Mouse (Mus musculus): ENCODE results near the gene Olfr518.

Olfr518 gene

DNA sequence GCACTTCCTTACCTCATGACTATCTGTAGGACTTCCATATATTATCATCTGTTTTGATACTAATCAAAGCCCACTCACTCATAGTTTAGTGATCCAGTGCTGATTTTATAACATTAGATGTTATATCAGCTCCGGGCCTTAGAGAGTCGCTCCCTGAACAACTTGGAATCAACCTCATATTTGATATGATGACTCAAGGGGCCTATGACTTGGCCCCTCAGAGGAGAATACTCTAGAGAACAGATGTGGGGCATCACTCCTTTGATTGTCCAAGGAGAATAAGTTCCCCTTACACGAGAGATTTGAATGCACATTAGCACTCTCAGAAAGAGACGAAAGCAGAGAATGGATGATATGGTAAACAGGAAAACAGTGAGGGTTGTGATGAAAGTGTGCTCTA lies at the start of gene Olfr518:
Olfr518 (minus strand) TSS at position 101 of the 400 bp plus-strand sequence.
- in situ Hi-C loops (cut with MboI; ENCODE audit: low pct_unique_long_range_greater_than_20kb in 1 of 2, low sequenced_read_pairs in 2 of 2, unreplicated experiment in 1 of 2): no loop called here

DNA sequence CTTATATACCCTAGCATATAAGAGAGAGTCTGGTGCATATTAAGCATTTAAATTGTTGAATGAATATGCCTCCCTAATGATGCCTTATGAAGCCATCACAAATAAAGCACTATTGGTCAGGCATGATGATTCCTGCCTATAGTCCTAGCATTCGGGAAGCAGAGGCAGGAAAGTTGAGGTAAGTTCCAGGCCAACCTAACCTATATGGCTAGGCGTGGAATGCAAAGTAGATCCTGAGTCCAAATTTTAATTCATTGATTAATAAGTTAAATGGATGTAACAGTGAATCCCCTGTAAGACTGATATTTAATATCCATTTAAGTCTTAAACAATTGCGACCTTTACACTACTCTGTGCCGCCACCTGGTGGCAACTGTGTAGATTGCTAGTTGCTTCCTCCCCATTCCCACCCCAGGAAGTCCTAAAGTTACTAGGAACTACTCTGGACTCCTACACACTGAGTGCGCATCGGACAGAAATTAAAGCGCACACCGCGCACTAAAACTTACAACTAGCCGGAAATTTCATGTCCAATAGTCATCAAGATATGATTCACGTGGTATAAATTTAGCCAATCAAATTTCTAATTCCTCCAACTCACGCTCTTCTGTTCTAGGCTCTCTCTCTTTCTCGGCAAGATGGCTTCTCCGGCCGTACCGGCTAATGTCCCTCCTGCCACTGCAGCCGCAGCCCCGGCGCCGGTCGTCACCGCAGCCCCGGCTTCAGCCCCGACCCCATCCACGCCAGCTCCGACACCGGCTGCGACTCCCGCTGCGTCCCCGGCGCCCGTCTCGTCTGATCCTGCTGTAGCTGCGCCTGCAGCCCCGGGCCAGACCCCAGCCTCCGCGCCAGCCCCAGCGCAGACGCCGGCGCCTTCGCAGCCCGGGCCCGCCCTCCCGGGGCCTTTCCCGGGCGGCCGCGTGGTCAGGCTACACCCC lies 49.3 kb upstream of the Olfr518 start, which contains the start of gene Eif3f:
Eif3f (plus strand) TSS at position 624 of the 938 bp plus-strand sequence.
- in situ Hi-C loops (cut with MboI; ENCODE audit: low pct_unique_long_range_greater_than_20kb in 1 of 2, low sequenced_read_pairs in 2 of 2, unreplicated experiment in 1 of 2): no loop called here

DNA sequence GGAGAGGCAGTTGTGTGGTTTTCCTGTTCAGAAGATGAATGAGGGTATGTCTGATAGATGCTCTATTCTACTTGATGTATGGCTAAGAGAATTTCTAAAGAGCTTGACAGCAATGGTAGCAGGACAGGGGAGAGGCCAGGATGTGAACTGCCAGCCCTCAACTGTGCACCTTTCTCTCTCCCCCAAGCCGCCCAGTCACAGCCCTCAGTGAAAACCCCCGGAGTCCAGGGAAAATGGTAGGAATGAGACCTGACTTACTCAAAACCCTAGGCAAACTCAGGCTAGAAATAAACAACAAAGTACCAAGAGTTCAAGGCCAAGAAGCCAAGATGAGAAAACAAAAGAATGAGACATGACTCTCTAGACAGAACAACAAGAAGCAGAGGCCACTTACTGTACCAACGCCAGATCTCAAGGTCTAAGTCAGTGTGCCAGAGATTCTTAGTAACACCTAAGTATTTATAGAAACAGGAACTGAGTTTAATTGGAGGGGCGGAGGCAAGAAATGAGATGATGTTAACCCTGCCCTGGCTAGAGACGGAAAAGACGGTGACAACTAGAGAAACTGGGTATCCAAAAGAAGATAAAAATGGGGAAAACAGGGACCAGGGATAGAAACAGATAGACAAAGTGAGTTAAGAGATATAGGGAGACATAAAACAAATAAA lies 45.1 kb upstream of the Olfr518 start, which contains the start of gene Nlrp10:
Nlrp10 (minus strand) TSS at position 453 of the 668 bp plus-strand sequence.
- in situ Hi-C loops (cut with MboI; ENCODE audit: low pct_unique_long_range_greater_than_20kb in 1 of 2, low sequenced_read_pairs in 2 of 2, unreplicated experiment in 1 of 2): no loop called here

DNA sequence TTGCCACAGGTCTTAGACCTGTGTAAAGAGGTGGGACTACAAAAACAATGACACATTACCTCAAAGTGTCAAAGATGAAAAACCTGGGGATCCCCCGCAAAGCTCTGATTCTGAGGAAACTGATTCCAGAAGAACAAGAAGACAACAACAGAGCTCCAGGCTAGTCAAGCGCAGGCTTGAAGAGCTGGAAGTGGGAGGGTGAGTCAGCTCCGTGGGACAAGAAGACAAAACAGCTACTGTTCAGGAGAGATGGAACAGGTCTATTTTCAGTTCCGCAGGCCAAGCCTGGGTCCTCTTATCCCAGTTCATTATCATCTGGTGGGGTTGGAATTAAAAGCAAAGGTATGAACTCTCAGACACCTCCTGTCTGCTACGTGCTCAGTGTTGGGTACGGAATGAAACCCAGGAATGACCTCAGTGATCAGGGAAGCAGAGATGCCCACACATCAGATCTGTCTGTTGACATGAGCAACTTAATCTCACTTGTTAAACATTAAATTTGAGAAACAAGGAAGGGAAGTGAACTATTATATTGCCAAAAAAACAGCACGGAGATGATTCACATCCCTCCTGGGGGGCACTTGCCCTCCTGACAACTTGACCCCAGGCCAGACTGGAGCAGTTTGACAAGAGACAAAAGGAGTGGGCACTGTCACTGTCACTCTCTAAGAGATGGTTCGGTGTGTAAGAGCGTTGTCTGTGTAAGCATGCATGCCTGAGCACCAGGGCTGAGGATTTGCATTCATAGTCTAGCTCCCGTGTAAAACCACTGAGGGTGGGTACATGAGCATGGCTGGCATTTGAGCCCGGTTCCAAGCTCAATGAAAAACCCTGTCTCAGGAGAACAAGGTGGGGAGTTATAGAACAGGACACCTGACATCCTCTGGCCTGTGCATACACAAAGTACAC lies 43.7 kb upstream of the Olfr518 start:
- in situ Hi-C loops (cut with MboI; ENCODE audit: low pct_unique_long_range_greater_than_20kb in 1 of 2, low sequenced_read_pairs in 2 of 2, unreplicated experiment in 1 of 2): no loop called here

DNA sequence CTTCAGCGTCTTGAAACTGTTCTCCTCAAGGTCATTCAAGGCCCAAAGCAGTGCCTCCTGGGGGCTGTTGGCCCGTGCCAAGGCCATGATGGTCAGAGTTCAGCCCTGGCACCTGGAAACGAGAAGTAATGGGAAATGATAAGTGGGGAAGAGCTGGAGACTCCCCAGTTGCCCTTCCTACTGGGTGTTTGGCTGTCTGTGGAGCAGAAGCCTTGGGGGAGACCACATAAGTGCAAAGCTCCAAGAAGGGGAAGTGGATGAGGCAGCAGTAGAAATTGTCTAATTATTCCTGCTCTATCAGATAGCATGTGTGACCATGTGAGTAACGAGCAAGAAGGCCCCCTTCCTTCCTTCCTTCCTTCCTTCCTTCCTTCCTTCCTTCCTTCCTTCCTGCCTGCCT lies 42.2 kb upstream of the Olfr518 start:
- in situ Hi-C loops (cut with MboI; ENCODE audit: low pct_unique_long_range_greater_than_20kb in 1 of 2, low sequenced_read_pairs in 2 of 2, unreplicated experiment in 1 of 2): no loop called here

DNA sequence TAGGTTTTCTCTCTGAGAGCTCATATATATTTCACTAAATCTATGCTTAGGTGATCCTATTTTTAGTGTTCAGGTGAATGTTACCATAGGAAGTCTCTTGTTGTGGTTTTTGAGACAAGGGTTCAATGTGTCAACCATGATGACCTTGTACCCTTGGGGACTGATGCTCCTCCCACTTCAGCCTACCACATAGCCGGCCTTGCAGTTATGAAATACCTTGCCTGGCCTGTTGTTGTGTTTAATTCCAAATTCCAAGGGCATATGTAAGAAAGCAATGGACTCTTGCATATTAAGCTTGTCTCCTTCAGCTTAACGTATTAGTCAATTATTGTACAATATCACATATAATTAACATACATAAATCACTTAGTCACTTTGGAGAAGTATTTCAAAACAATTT lies 19.2 kb upstream of the Olfr518 start:
- in situ Hi-C loops (cut with MboI; ENCODE audit: low pct_unique_long_range_greater_than_20kb in 1 of 2, low sequenced_read_pairs in 2 of 2, unreplicated experiment in 1 of 2): no loop called here

DNA sequence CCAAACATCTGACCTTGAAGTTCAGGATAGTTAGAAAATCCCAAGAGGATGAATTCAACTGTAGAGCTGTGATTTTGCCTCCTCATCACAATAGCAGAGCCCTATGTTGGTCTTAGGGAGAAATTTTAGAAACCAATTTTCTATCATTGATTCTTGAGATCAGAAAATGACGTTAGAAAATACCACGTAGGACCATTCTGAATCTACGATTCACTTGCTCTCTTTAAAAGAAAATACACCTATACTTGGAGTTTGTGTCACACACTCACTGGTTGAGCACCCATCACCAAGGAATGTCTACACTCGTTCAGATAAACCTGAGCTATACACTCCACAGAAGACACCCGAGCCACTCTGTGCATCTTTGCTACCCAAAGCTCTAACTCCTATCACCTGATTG lies 9.5 kb upstream of the Olfr518 start, which contains the start of gene Olfr519:
Olfr519 (minus strand) TSS at position 101 of the 400 bp plus-strand sequence.
- in situ Hi-C loops (cut with MboI; ENCODE audit: low pct_unique_long_range_greater_than_20kb in 1 of 2, low sequenced_read_pairs in 2 of 2, unreplicated experiment in 1 of 2): no loop called here

DNA sequence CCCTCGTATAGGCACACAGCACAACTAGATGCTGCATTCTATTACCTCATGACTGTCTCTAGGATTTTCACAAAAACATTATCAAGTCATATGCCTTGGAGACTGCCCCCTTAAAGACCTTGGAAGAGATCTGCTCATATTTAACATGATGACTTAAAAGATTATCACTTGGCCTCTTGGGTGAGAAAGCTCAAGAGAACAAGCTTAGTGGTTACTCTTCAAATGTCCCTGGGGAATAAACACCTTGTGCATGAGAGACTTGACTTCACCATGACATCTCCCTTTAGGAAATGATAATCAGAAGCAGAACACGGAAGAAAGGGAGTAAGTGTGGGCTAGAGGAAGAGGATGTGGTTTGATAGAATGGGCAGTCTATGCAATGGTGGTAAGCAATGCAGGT lies 12.5 kb downstream of the Olfr518 start, which contains the start of gene Olfr517:
Olfr517 (minus strand) TSS at position 101 of the 400 bp plus-strand sequence.
- in situ Hi-C loops (cut with MboI; ENCODE audit: low pct_unique_long_range_greater_than_20kb in 1 of 2, low sequenced_read_pairs in 2 of 2, unreplicated experiment in 1 of 2): no loop called here

DNA sequence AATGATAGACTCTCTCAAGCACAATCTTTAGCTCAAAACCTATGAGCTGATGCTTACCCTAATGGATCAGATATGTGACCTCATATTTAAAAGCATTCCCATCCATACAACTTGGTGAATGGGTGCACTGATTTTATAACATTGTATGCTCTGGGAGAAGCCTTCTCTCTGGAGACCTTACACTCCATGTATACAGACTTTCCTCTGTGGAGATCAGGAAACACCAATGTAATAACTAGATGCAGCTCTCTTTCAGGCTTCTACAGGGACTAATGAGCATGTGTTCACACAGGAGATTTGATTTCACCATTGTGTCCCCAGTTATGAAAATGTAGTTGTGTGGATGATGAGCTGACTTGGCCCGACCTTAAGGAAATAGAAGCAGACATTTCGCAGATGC lies 34.4 kb downstream of the Olfr518 start, which contains the start of gene Olfr516:
Olfr516 (minus strand) TSS at position 101 of the 400 bp plus-strand sequence.
- in situ Hi-C loops (cut with MboI; ENCODE audit: low pct_unique_long_range_greater_than_20kb in 1 of 2, low sequenced_read_pairs in 2 of 2, unreplicated experiment in 1 of 2): no loop called here

Data from mouse embryonic stem cell (cell line).